Mouse (Mus musculus) ovary, adult 10 weeks (tissue): ENCODE measurements around the gene Gm13290. TPM values are rescaled to one million over a fixed set of nuclear protein-coding genes. Genes with fewer than 3 reads are reported as not detected.

ENCODE experiments used
- polyA plus RNA-seq: library from polyadenylated mRNA; stranded (reverse); fragments of 350-450 nt; fragmentation: Illumina TruSeq; extraction: RNeasy Lipid Tissue Mini Kit (QIAGEN cat#74804); gene quantifications from one replicate; pipeline ENCODE4 v1.2.3, GENCODE M21; 2014

The Gm13290 gene
- polyA plus RNA-seq = not detected

GRCm38 (mm10) chr4:88773534-88773933 lies at the start of gene Gm13290:
TSS of gene Gm13290 (plus strand) at chr4:88773834.

GRCm38 (mm10) chr4:88754818-88755340 lies 18.8 kb upstream of the Gm13290 start, which contains the start of gene Gm13271:
TSS of gene Gm13271 (plus strand) at chr4:88754868.

GRCm38 (mm10) chr4:88759610-88760268 lies 13.9 kb upstream of the Gm13290 start, which contains the start of gene Gm13283:
TSS of gene Gm13283 (plus strand) at chr4:88760119.

GRCm38 (mm10) chr4:88776622-88777021 lies 3.0 kb downstream of the Gm13290 start, which contains the start of gene Gm13289:
TSS of gene Gm13289 (plus strand) at chr4:88776922.

DNA sequence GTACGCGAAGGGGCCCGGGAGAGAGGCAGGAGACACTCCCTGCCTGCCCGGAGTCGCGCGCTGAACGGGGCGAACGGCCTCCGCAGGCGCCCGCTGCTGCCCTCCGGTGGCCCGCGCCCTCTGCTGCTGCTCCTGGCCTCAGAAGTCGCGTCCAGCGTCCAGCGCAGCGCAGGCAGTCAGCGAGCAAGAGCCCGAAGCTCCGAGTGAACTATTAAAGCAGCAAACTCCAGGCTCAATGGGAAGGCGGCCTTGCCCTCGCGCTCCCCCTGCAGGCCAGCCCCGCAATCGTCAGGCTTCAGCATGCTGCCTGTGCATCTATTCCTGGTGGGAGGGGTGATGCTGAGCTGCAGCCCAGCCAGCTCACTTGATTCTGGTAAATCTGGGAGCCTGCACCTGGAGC lies 5.9 kb downstream of the Gm13290 start, which contains the start of gene Gm13272:
Gene Gm13272 (plus strand): TSS at position 301 of the 400 bp plus-strand sequence.

DNA sequence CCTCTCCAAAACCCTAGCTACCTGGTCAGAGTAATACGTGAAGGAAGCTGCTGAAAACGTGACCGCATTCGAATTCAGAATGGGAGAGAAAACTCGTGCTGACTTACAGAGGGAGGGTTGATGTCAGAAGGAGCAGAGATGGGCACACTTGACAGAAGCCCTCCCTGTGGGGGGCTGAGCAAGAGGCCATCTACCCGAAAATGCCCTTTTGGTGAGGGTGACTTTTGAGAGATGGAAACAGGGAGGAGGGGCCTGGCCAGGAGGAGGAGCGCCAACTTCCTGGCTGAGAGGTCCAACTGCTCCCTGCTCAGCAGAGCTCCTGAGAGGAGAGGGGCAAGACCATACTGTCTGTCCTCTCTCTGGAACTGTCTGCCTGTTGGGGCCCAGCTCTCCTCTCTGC lies 8.2 kb downstream of the Gm13290 start, which contains the start of gene Ifnz:
Gene Ifnz (plus strand): TSS at position 301 of the 400 bp plus-strand sequence.

DNA sequence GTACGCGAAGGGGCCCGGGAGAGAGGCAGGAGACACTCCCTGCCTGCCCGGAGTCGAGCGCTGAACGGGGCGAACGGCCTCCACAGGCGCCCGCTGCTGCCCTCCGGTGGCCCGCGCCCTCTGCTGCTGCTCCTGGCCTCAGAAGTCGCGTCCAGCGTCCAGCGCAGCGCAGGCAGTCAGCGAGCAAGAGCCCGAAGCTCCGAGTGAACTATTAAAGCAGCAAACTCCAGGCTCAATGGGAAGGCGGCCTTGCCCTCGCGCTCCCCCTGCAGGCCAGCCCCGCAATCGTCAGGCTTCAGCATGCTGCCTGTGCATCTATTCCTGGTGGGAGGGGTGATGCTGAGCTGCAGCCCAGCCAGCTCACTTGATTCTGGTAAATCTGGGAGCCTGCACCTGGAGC lies 11.8 kb downstream of the Gm13290 start, which contains the start of gene Gm13276:
Gene Gm13276 (plus strand): TSS at position 301 of the 400 bp plus-strand sequence.

DNA sequence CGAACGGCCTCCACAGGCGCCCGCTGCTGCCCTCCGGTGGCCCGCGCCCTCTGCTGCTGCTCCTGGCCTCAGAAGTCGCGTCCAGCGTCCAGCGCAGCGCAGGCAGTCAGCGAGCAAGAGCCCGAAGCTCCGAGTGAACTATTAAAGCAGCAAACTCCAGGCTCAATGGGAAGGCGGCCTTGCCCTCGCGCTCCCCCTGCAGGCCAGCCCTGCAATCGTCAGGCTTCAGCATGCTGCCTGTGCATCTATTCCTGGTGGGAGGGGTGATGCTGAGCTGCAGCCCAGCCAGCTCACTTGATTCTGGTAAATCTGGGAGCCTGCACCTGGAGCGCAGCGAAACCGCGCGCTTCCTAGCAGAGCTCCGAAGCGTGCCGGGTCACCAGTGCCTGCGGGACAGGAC lies 14.8 kb downstream of the Gm13290 start, which contains the start of gene Gm13277:
Gene Gm13277 (plus strand): TSS at position 231 of the 400 bp plus-strand sequence.

GRCm38 (mm10) chr4:88791250-88791649 lies 17.6 kb downstream of the Gm13290 start, which contains the start of gene Gm13278:
TSS of gene Gm13278 (plus strand) at chr4:88791550.

DNA sequence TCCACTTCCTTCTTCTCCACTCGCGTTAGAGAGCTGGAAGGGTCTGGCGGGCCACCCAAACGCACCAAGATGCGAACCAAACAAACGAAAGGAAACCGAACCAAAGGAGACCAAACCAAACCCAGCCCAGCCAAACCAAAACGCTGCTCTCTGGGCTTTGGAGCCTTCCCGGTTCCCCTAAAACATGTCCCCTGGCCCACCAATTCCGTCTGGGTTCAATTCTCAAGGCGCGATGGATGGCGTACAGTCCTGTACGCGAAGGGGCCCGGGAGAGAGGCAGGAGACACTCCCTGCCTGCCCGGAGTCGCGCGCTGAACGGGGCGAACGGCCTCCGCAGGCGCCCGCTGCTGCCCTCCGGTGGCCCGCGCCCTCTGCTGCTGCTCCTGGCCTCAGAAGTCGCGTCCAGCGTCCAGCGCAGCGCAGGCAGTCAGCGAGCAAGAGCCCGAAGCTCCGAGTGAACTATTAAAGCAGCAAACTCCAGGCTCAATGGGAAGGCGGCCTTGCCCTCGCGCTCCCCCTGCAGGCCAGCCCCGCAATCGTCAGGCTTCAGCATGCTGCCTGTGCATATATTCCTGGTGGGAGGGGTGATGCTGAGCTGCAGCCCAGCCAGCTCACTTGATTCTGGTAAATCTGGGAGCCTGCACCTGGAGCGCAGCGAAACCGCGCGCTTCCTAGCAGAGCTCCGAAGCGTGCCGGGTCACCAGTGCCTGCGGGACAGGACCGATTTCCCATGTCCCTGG lies 20.5 kb downstream of the Gm13290 start, which contains the start of gene Gm13275:
Gene Gm13275 (plus strand): TSS at position 552 of the 740 bp plus-strand sequence.

DNA sequence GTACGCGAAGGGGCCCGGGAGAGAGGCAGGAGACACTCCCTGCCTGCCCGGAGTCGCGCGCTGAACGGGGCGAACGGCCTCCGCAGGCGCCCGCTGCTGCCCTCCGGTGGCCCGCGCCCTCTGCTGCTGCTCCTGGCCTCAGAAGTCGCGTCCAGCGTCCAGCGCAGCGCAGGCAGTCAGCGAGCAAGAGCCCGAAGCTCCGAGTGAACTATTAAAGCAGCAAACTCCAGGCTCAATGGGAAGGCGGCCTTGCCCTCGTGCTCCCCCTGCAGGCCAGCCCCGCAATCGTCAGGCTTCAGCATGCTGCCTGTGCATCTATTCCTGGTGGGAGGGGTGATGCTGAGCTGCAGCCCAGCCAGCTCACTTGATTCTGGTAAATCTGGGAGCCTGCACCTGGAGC lies 23.5 kb downstream of the Gm13290 start, which contains the start of gene Gm13279:
Gene Gm13279 (plus strand): TSS at position 301 of the 400 bp plus-strand sequence.

GRCm38 (mm10) chr4:88799365-88799764 lies 25.7 kb downstream of the Gm13290 start, which contains the start of gene Gm13285:
TSS of gene Gm13285 (plus strand) at chr4:88799665.

GRCm38 (mm10) chr4:88802954-88803353 lies 29.3 kb downstream of the Gm13290 start, which contains the start of gene Gm13287:
TSS of gene Gm13287 (plus strand) at chr4:88803254.

GRCm38 (mm10) chr4:88805231-88805630 lies 31.6 kb downstream of the Gm13290 start, which contains the start of gene Gm13288:
TSS of gene Gm13288 (plus strand) at chr4:88805531.

DNA sequence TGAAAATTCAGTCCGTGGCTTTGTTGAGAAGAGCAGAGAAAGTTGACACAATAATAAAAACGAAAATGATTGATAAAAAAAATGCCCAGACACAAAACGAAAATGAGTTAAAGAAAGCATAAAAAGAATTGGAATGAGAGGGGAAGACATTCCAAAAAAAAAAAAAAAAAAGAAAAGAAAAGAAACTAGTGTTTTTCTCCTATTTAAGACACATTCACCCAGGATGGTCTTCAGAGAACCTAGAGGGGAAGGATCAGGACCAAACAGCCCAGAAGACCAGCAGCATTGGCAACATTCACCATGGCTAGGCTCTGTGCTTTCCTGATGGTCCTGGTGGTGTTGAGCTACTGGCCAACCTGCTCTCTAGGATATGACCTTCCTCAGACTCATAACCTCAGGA lies 42.3 kb downstream of the Gm13290 start, which contains the start of gene Ifna7:
Gene Ifna7 (plus strand): TSS at position 301 of the 400 bp plus-strand sequence.

DNA sequence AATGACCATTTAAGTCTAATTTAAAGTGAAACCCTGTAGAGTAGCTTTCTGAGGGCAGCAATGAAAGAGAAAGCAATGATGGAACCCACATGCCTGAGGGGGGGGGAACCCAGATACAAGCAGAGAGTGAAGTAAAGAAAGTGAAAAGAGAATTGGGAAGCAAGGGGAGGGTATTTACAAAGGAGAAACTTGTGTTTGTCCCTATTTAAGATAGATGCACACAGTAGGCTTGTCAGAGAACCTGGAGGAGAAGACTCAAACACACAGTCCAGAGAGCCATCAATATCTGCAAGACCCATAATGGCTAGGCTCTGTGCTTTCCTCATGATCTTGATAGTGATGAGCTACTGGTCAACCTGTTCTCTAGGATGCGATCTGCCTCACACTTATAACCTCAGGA lies 46.0 kb downstream of the Gm13290 start, which contains the start of gene Ifna11:
Gene Ifna11 (plus strand): TSS at position 301 of the 400 bp plus-strand sequence.

Other genes with a start within 250 kb of the Gm13290 start
- not detected for gene Ifna15, start 215.6 kb upstream of the Gm13290 start, polyA plus RNA-seq
- gene Ifna14, start 202.0 kb upstream of the Gm13290 start, polyA plus RNA-seq = not detected
- not detected for gene Ifna9, start 181.4 kb upstream of the Gm13290 start, polyA plus RNA-seq
- gene Ifna12, start 170.5 kb upstream of the Gm13290 start, polyA plus RNA-seq = not detected
- gene C87499, start 139.4 kb upstream of the Gm13290 start, polyA plus RNA-seq = 24.0 TPM
- gene Ifna13, start 129.4 kb upstream of the Gm13290 start, polyA plus RNA-seq = not detected
- not detected for gene Ifna16, start 96.9 kb upstream of the Gm13290 start, polyA plus RNA-seq
- gene Ifna2, start 89.9 kb upstream of the Gm13290 start, polyA plus RNA-seq = not detected
- gene Ifnab, start 82.5 kb upstream of the Gm13290 start, polyA plus RNA-seq = not detected
- not detected for gene Gm26566, start 52.0 kb upstream of the Gm13290 start, polyA plus RNA-seq
- gene Klhl9, start 51.4 kb upstream of the Gm13290 start, polyA plus RNA-seq = 236 TPM
- not detected for gene Gm13271, start 19.0 kb upstream of the Gm13290 start, polyA plus RNA-seq
- not detected for gene Gm13283, start 13.7 kb upstream of the Gm13290 start, polyA plus RNA-seq
- gene Gm13289, start 3.1 kb downstream of the Gm13290 start, polyA plus RNA-seq = not detected
- not detected for gene Gm13272, start 6.0 kb downstream of the Gm13290 start, polyA plus RNA-seq
- gene Ifnz, start 8.3 kb downstream of the Gm13290 start, polyA plus RNA-seq = not detected
- gene Gm13276, start 11.9 kb downstream of the Gm13290 start, polyA plus RNA-seq = not detected
- gene Gm13277, start 14.8 kb downstream of the Gm13290 start, polyA plus RNA-seq = not detected
- not detected for gene Gm13278, start 17.7 kb downstream of the Gm13290 start, polyA plus RNA-seq
- not detected for gene Gm13275, start 20.7 kb downstream of the Gm13290 start, polyA plus RNA-seq
- gene Gm13279, start 23.6 kb downstream of the Gm13290 start, polyA plus RNA-seq = not detected
- not detected for gene Gm13285, start 25.8 kb downstream of the Gm13290 start, polyA plus RNA-seq
- gene Gm13287, start 29.4 kb downstream of the Gm13290 start, polyA plus RNA-seq = not detected
- not detected for gene Gm13288, start 31.7 kb downstream of the Gm13290 start, polyA plus RNA-seq
- not detected for gene Ifna7, start 42.4 kb downstream of the Gm13290 start, polyA plus RNA-seq
- not detected for gene Ifna11, start 46.1 kb downstream of the Gm13290 start, polyA plus RNA-seq
- not detected for gene Ifna6, start 53.6 kb downstream of the Gm13290 start, polyA plus RNA-seq
- gene Ifna5, start 61.7 kb downstream of the Gm13290 start, polyA plus RNA-seq = not detected
- not detected for gene Ifna4, start 68.0 kb downstream of the Gm13290 start, polyA plus RNA-seq
- gene Ifna1, start 76.3 kb downstream of the Gm13290 start, polyA plus RNA-seq = not detected
- gene Ifne, start 106.4 kb downstream of the Gm13290 start, polyA plus RNA-seq = not detected